Mouse (Mus musculus) forebrain, embryonic 12.5 days (tissue): ENCODE data around the gene Mns1. TPM values are rescaled to one million over a fixed set of nuclear protein-coding genes. Genes with fewer than 3 reads are reported as not detected.

ENCODE experiments used
- ATAC-seq: fragments of 200-750 bp; cut with Nextera tagmentation; 2 replicates; pipeline ENCODE4 v1.8.0; 2017; ENCODE audit warnings: moderate TSS enrichment; ENCODE audit not compliant: low FRiP score
- H3K27ac ChIP-seq: fragments of 300-500 bp; sonication (generic); 2 replicates; pipeline ENCODE4 v1.5.1; 2016; ENCODE audit warnings: mild to moderate bottlenecking
- H3K27me3 ChIP-seq: fragments of 300-500 bp; sonication (generic); 2 replicates; pipeline ENCODE4 v1.6.1; 2016; ENCODE audit warnings: mild to moderate bottlenecking
- H3K36me3 ChIP-seq: fragments of 300-500 bp; sonication (generic); replicated peaks from 2 replicates; pipeline ENCODE4 v1.6.1; 2016; ENCODE audit warnings: mild to moderate bottlenecking
- H3K4me1 ChIP-seq: fragments of 300-500 bp; sonication (generic); 2 replicates; pipeline ENCODE4 v1.6.1; 2016
- H3K4me2 ChIP-seq: fragments of 300-500 bp; sonication (generic); 2 replicates; pipeline ENCODE4 v1.6.1; 2016; ENCODE audit warnings: mild to moderate bottlenecking, moderate library complexity
- H3K4me3 ChIP-seq: fragments of 300-500 bp; sonication (generic); replicated peaks from 2 replicates; pipeline ENCODE4 v1.5.1; 2016; ENCODE audit warnings: mild to moderate bottlenecking
- H3K9ac ChIP-seq: fragments of 300-500 bp; sonication (generic); 2 replicates; pipeline ENCODE4 v1.6.1; 2016; ENCODE audit warnings: mild to moderate bottlenecking
- H3K9me3 ChIP-seq: fragments of 300-500 bp; sonication (generic); 2 replicates; pipeline ENCODE4 v1.6.1; 2016
- WGBS: fragments of 180-500 bp; shearing (Covaris S2); methylation state at CpG from one replicate; pipeline ENCODE4 v1.1.7; 2016; 5-methylcytosine and 5-hydroxymethylcytosine counted together
- microRNA-seq: library from miRNA; unstranded; fragments of <30 nt; microRNA quantifications from one replicate; pipeline ENCODE4, GENCODE M21; 2017
- polyA plus RNA-seq: library from polyadenylated mRNA; unstranded; fragments of >200 nt; fragmentation: Nextera tagmentation; extraction: Ambion mirVana; gene quantifications from 2 replicates; pipeline ENCODE4 v1.2.1, GENCODE M21; 2016

The Mns1 gene
- polyA plus RNA-seq, 1 experiment from 2014 or later, result 44.7 TPM

DNA sequence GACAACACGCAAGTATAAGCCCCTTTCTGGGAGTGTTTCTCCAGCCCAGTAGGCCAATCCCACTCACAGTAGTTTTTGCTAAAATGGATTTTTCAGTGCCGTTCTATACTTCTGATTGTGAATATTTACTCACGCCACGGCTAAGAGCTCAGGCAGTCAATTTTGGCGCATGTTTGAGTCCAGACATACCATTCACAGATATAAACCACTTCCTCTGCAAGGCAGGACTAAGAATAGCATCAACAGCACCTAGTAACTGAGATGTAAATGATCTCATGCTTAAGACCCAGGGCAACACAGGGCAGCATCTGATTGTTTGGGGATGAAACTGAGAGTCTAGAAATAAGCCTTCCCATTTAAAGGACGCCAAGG, 54.4 kb downstream of the Mns1 start, which contains the start of gene Tex9:
Gene Tex9 (minus strand): TSS at position 19 of the 372 bp plus-strand sequence.
- peaks cover 15% of the 10 kb centered on the region for H3K4me1 ChIP-seq
- no peaks in the 10 kb centered on the region for H3K9me3 ChIP-seq
- H3K27me3 ChIP-seq, result no peaks in the 10 kb centered on the region
- peak; percentile 49 for ATAC-seq
- H3K9ac ChIP-seq, result peak within 1 kb of the TSS; percentile 81
- H3K4me2 ChIP-seq, result peak within 1 kb of the TSS; percentile 73
- H3K4me3 ChIP-seq, result peak within 1 kb of the TSS; percentile 81
- 10% methylated on average over 6 of the region's 6 CpGs for WGBS
- peaks cover 5% of the 10 kb centered on the region for H3K36me3 ChIP-seq
- H3K27ac ChIP-seq, result peak within 1 kb of the TSS; percentile 91

DNA sequence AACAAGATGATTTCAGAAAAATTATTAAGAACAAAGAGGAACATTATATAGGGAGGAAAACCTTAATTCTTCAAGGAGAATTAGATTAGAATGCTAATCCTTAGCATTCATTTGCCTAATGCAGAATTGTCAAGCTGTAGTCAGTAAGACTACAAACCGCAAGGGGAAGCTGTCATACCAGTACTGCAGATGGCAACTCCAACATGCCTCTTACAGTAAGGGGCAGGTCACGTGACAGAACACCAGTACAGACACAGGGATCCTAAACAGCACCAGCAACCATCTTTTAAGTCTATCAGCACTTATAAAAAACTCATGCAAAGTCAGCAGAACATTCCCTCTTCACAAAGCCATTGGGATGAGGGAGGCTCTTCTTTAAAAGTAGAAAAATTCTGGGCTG, 55.7 kb downstream of the Mns1 start:
- Histone ChIP-seq H3K27ac (no peak overlapping the region), H3K4me2 (no peak overlapping the region), H3K9me3 (no peaks in the 10 kb centered on the region), H3K4me3 (no peak overlapping the region), H3K4me1 (peaks cover 15% of the 10 kb centered on the region), H3K36me3 (no peaks in the 10 kb centered on the region; the same call in 1 of the 2 replicates), H3K27me3 (no peaks in the 10 kb centered on the region), H3K9ac (no peak overlapping the region)
- WGBS, result 87% methylated on average over 2 of the region's 2 CpGs
- no peak for ATAC-seq

- Histone ChIP-seq H3K36me3 (no peaks in the 10 kb centered on the region; the same call in 1 of the 2 replicates), H3K4me3 (no peak overlapping the region), H3K27me3 (no peaks in the 10 kb centered on the region), H3K27ac (no peak overlapping the region), H3K4me1 (peaks cover 15% of the 10 kb centered on the region), H3K4me2 (no peak overlapping the region), H3K9ac (no peak overlapping the region), H3K9me3 (no peaks in the 10 kb centered on the region)
- 83% methylated on average over 3 of the region's 3 CpGs for WGBS
- no peak for ATAC-seq
Measured at GRCm38 (mm10) chr9:72493984-72494685, 56.3 kb downstream of the Mns1 start.

GRCm38 (mm10) chr9:72496691-72497090, 58.9 kb downstream of the Mns1 start:
- ATAC-seq, result no peak
- WGBS, result 71% methylated on average over 2 of the region's 2 CpGs
- no peak overlapping the region for H3K9ac ChIP-seq
- H3K36me3 ChIP-seq, result no peaks in the 10 kb centered on the region
- no peak overlapping the region for H3K4me2 ChIP-seq
- no peaks in the 10 kb centered on the region for H3K9me3 ChIP-seq
- H3K4me1 ChIP-seq, result peaks cover 6% of the 10 kb centered on the region
- no peaks in the 10 kb centered on the region for H3K27me3 ChIP-seq
- H3K4me3 ChIP-seq, result no peak overlapping the region
- no peak overlapping the region for H3K27ac ChIP-seq

DNA sequence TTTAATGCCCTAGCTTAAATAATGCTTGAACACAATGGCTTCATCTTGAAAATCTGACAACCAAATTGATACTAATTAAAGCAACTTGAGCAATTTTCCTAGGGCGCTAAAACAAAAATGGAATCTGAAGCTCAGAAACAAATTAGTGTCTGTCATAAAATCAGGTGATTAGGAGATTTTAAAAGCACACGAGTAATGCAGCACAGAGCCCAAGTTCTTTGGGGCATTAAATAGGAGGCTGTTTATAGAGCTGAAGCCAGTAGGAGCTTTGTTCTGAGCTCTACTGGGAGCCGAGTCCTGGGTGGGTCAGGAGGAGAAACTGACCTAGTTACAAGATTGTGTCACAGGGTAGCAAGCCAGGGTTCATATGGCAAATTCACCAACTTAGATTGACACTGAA, 59.4 kb downstream of the Mns1 start:
- Histone ChIP-seq H3K9ac (no peak overlapping the region), H3K9me3 (no peaks in the 10 kb centered on the region), H3K27me3 (no peaks in the 10 kb centered on the region), H3K4me3 (no peak overlapping the region), H3K27ac (no peak overlapping the region), H3K4me2 (no peak overlapping the region), H3K4me1 (peaks cover 3% of the 10 kb centered on the region), H3K36me3 (no peaks in the 10 kb centered on the region)
- WGBS, result 48% methylated on average over 3 of the region's 3 CpGs
- no peak for ATAC-seq

Small RNA genes within 50 kb of the gene (microRNA-seq; reads per million reads assigned to microRNA genes)
- gene Gm28010, result not detected

Other genes starting within 250 kb of the Mns1 start
- gene Zfp280d, start 163.2 kb upstream of the Mns1 start, polyA plus RNA-seq, result 61.9 and 62.3 TPM in 2 replicates
- 77.6 and 80.9 TPM in 2 replicates for gene Tex9, start 54.2 kb downstream of the Mns1 start, polyA plus RNA-seq
- gene Rfx7, start 94.2 kb downstream of the Mns1 start, polyA plus RNA-seq, result 24.4 and 24.5 TPM in 2 replicates
- gene Nedd4, start 224.3 kb downstream of the Mns1 start, polyA plus RNA-seq, result 731 and 774 TPM in 2 replicates